Mouse (Mus musculus) heart, postnatal 0 days (tissue): ENCODE measurements around the gene Arl14.

Source experiments
- CTCF ChIP-seq: IDR thresholded peaks from 2 replicates; pipeline ENCODE4 v1.5.1; 2016; ENCODE audit warnings: antibody characterized with exemption, control low read depth, low read depth
- EP300 ChIP-seq: IDR thresholded peaks from 2 replicates; pipeline ENCODE4 v1.6.1; 2016; ENCODE audit warnings: antibody characterized with exemption, low read depth

GRCm38 (mm10) chr3:69186643-69187042, 35.6 kb upstream of the Arl14 start:
- no peak for TF ChIP-seq CTCF
- TF ChIP-seq EP300, result no peak
